ENCODE assay signal across 31 mouse cellular contexts in the genomic region with DNA sequence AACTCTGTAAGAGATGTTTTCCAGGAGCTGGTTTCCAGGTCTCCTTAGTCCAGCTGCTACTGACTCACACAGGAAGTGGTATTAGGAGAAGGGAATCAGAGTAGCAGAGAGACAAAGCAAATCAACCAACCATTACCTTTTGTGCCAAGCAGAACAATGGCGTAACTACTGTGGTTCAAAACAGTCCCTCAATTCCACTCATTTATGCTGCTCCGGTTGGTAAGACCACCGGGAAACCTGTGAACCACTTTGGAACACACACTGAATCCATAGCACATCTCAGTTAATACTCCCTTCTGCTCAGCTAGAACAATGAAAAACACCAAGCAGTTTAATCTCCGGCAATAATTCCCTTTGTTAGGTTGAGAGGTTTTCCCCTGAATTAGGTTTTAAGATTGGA.
DNase-seq lines count a peak whose midpoint lies in the region; ATAC-seq lines count a peak whose summit lies in the region.
"Had no signal": no experiment of that assay in that cellular context is flagged by ENCODE, and none has a peak within 500 bp of the region (broad histone marks: within the 10 kb centered on the region; RNA-seq: fewer than 3 reads in every experiment).

No protein-coding gene starts in this region.

- DNase-seq in forebrain, embryonic 10.5 days (ENCODE audit: extremely low spot score, low spot score) = peak; percentile 20
- peak; percentile 7 for DNase-seq in 3134 (ENCODE audit: extremely low read depth, insufficient read length, low spot score)
- DNase-seq in embryo, embryonic 10.5 days (ENCODE audit: low spot score) = peak; percentile 15
- peak; percentile 71 for DNase-seq in retina, embryonic 14.5 days (ENCODE audit: low spot score)
- DNase-seq in spleen, postnatal 10 days (ENCODE audit: low spot score in 2 of 2) = no peak
- DNase-seq: adrenal gland, postnatal 25 days; cerebellum, adult 18-20 months; cerebellum, postnatal 10 days; gastrocnemius, adult 2 months; gastrocnemius, postnatal 36 days; heart, adult 18-20 months; heart, postnatal 4 days; kidney, adult 9 months; kidney, postnatal 14 days; lung, postnatal 14 days; right cerebral cortex, postnatal 25 days; spleen, adult 18-20 months; thymus, adult 18-20 months; thymus, postnatal 25 days had no signal

- no peak for ATAC-seq in forebrain, embryonic 16.5 days
- no peak for ATAC-seq in inflammation-experienced regulatory T-cells, adult 6 months
- ATAC-seq: CD4-positive, CD25-positive, alpha-beta regulatory T cell, adult 4 months; intestine, postnatal 0 days had no signal

- H3K9me3 ChIP-seq in forebrain, embryonic 10.5 days = no peaks in the 10 kb centered on the region
- no peaks in the 10 kb centered on the region for H3K9me3 ChIP-seq in forebrain, embryonic 16.5 days (ENCODE audit: control insufficient read depth, low read length)
- H3K9me3 ChIP-seq: embryonic facial prominence, embryonic 15.5 days; hindbrain, embryonic 13.5 days; limb, embryonic 12.5 days; liver, embryonic 15.5 days; neural tube, embryonic 13.5 days had no signal

- no peak overlapping the region for H3K4me3 ChIP-seq in forebrain, embryonic 10.5 days
- H3K4me3 ChIP-seq in forebrain, embryonic 16.5 days (replicated peaks; ENCODE audit: low read length) = no peak overlapping the region
- H3K4me3 ChIP-seq: embryonic facial prominence, embryonic 15.5 days; gastrocnemius, adult 2 months; hindbrain, embryonic 13.5 days; limb, embryonic 12.5 days; liver, embryonic 15.5 days; neural tube, embryonic 13.5 days had no signal

- H3K27me3 ChIP-seq in forebrain, embryonic 10.5 days (ENCODE audit: poor library complexity, severe bottlenecking) = no peaks in the 10 kb centered on the region
- no peaks in the 10 kb centered on the region for H3K27me3 ChIP-seq in forebrain, embryonic 16.5 days (replicated peaks; ENCODE audit: control insufficient read depth, insufficient read depth, low read length)
- H3K27me3 ChIP-seq: embryonic facial prominence, embryonic 15.5 days; hindbrain, embryonic 13.5 days; limb, embryonic 12.5 days; liver, embryonic 15.5 days; neural tube, embryonic 13.5 days had no signal

- 0 out of 2 replicates have a peak overlapping the region, but pooled peaks have one; percentile 2 for H3K27ac ChIP-seq in forebrain, embryonic 10.5 days
- no peak overlapping the region for H3K27ac ChIP-seq in forebrain, embryonic 16.5 days (ENCODE audit: low read length)
- H3K27ac ChIP-seq: embryonic facial prominence, embryonic 15.5 days; gastrocnemius, adult 2 months; hindbrain, embryonic 13.5 days; limb, embryonic 12.5 days; liver, embryonic 15.5 days; neural tube, embryonic 13.5 days; stomach, postnatal 0 days had no signal

- peaks cover 18% of the 10 kb centered on the region for H3K4me1 ChIP-seq in forebrain, embryonic 10.5 days
- H3K4me1 ChIP-seq in forebrain, embryonic 16.5 days (replicated peaks; ENCODE audit: control insufficient read depth, insufficient read depth, low read length) = no peaks in the 10 kb centered on the region
- H3K4me1 ChIP-seq: embryonic facial prominence, embryonic 15.5 days; hindbrain, embryonic 13.5 days; limb, embryonic 12.5 days; liver, embryonic 15.5 days; neural tube, embryonic 13.5 days had no signal

- no peak overlapping the region for H3K4me2 ChIP-seq in forebrain, embryonic 16.5 days (ENCODE audit: low read length)
- H3K4me2 ChIP-seq: embryonic facial prominence, embryonic 15.5 days; heart, embryonic 11.5 days; hindbrain, embryonic 13.5 days; limb, embryonic 12.5 days; liver, embryonic 15.5 days; lung, embryonic 14.5 days; neural tube, embryonic 13.5 days had no signal

- no peak overlapping the region for H3K9ac ChIP-seq in forebrain, embryonic 16.5 days (replicated peaks; ENCODE audit: low read depth, low read length)
- H3K9ac ChIP-seq: embryonic facial prominence, embryonic 15.5 days; hindbrain, embryonic 13.5 days; limb, embryonic 12.5 days; liver, embryonic 15.5 days; lung, embryonic 14.5 days; neural tube, embryonic 13.5 days had no signal

- 19% methylated on average over 4 of the region's 4 CpGs for WGBS in forebrain, embryonic 10.5 days
- 8% methylated on average over 4 of the region's 4 CpGs for WGBS in forebrain, embryonic 16.5 days

- no peaks in the 10 kb centered on the region for H3K36me3 ChIP-seq in forebrain, embryonic 10.5 days (replicated peaks)
- H3K36me3 ChIP-seq in forebrain, embryonic 16.5 days (ENCODE audit: control insufficient read depth, insufficient read depth) = no peaks in the 10 kb centered on the region
- H3K36me3 ChIP-seq: embryonic facial prominence, embryonic 15.5 days; hindbrain, embryonic 13.5 days; limb, embryonic 12.5 days; liver, embryonic 15.5 days; neural tube, embryonic 13.5 days had no signal

Comparison
In these comparisons a context has a peak if more than half of its experiments do, and no peak if none do; other contexts are left out.
1. DNase-seq: peak in forebrain, embryonic 10.5 days (single experiment), 3134 (single experiment), embryo, embryonic 10.5 days (single experiment) and retina, embryonic 14.5 days (single experiment); none in spleen, postnatal 10 days (0 of 2).